Mouse (Mus musculus): Measurements from ENCODE around the gene Gm20721.

The Gm20721 gene

GRCm38 (mm10) chr2:174307903-174308302, 38.6 kb downstream of the Gm20721 start:
- no peak overlapping the region for H3K4me3 ChIP-seq (replicated peaks; ENCODE audit: low read length)
- H3K27me3 ChIP-seq (ENCODE audit: insufficient read depth, low read length) = no peaks in the 10 kb centered on the region
- no peak for TF ChIP-seq POU5F1 (IDR thresholded peaks at IDR 0.05; ENCODE audit: borderline replicate concordance, low read length)
- TF ChIP-seq CTCF (conservative IDR thresholded peaks at IDR 0.05; ENCODE audit: low read length) = no peak
- TF ChIP-seq NANOG (IDR thresholded peaks at IDR 0.05; ENCODE audit: borderline replicate concordance, low read length) = no peak
- peaks cover 6% of the 10 kb centered on the region for H3K9me3 ChIP-seq (ENCODE audit: low read length)
- peaks cover 11% of the 10 kb centered on the region; the same call in 1 of the 2 replicates for H3K36me3 ChIP-seq (ENCODE audit: insufficient read depth, low read length)
- H3K4me1 ChIP-seq (replicated peaks; ENCODE audit: low read depth, low read length) = peaks cover 24% of the 10 kb centered on the region

GRCm38 (mm10) chr2:174305646-174306045, 40.9 kb downstream of the Gm20721 start:
- H3K36me3 ChIP-seq (ENCODE audit: insufficient read depth, low read length) = peaks cover 11% of the 10 kb centered on the region; the same call in 1 of the 2 replicates
- peaks cover 22% of the 10 kb centered on the region for H3K9me3 ChIP-seq (ENCODE audit: low read length)
- H3K4me1 ChIP-seq (replicated peaks; ENCODE audit: low read depth, low read length) = peaks cover 11% of the 10 kb centered on the region
- peaks cover 3% of the 10 kb centered on the region for H3K27me3 ChIP-seq (ENCODE audit: insufficient read depth, low read length)
- TF ChIP-seq CTCF (conservative IDR thresholded peaks at IDR 0.05; ENCODE audit: low read length) (no peak), NANOG (IDR thresholded peaks at IDR 0.05; ENCODE audit: borderline replicate concordance, low read length) (no peak)
- no peak overlapping the region for H3K4me3 ChIP-seq (replicated peaks; ENCODE audit: low read length)

GRCm38 (mm10) chr2:174302526-174302925, 44.0 kb downstream of the Gm20721 start:
- Histone ChIP-seq H3K36me3 (ENCODE audit: insufficient read depth, low read length) (peaks cover 6% of the 10 kb centered on the region; the same call in 1 of the 2 replicates), H3K9me3 (ENCODE audit: low read length) (peaks cover 47% of the 10 kb centered on the region), H3K4me1 (replicated peaks; ENCODE audit: low read depth, low read length) (peaks cover 13% of the 10 kb centered on the region), H3K4me3 (replicated peaks; ENCODE audit: low read length) (no peak overlapping the region), H3K27me3 (ENCODE audit: insufficient read depth, low read length) (peaks cover 34% of the 10 kb centered on the region)
- TF ChIP-seq CTCF (conservative IDR thresholded peaks at IDR 0.05; ENCODE audit: low read length) = no peak
- TF ChIP-seq NANOG (IDR thresholded peaks at IDR 0.05; ENCODE audit: borderline replicate concordance, low read length) = no peak
- no peak for TF ChIP-seq POU5F1 (IDR thresholded peaks at IDR 0.05; ENCODE audit: borderline replicate concordance, low read length)

- Histone ChIP-seq H3K4me3 (replicated peaks; ENCODE audit: low read length) (peak overlapping the region; percentile 68), H3K36me3 (ENCODE audit: insufficient read depth, low read length) (no peaks in the 10 kb centered on the region), H3K9me3 (ENCODE audit: low read length) (peaks cover 65% of the 10 kb centered on the region), H3K27me3 (ENCODE audit: insufficient read depth, low read length) (peaks cover 41% of the 10 kb centered on the region), H3K4me1 (replicated peaks; ENCODE audit: low read depth, low read length) (peaks cover 21% of the 10 kb centered on the region)
- TF ChIP-seq POU5F1 (IDR thresholded peaks at IDR 0.05; ENCODE audit: borderline replicate concordance, low read length) (no peak), NANOG (IDR thresholded peaks at IDR 0.05; ENCODE audit: borderline replicate concordance, low read length) (no peak), CTCF (conservative IDR thresholded peaks at IDR 0.05; ENCODE audit: low read length) (no peak)
These were observed 45.8 kb downstream of the Gm20721 start for GRCm38 (mm10) chr2:174300666-174301065.

- TF ChIP-seq NANOG (IDR thresholded peaks at IDR 0.05; ENCODE audit: borderline replicate concordance, low read length) (no peak), POU5F1 (IDR thresholded peaks at IDR 0.05; ENCODE audit: borderline replicate concordance, low read length) (no peak), CTCF (conservative IDR thresholded peaks at IDR 0.05; ENCODE audit: low read length) (no peak)
- peaks cover 21% of the 10 kb centered on the region for H3K4me1 ChIP-seq (replicated peaks; ENCODE audit: low read depth, low read length)
- peak overlapping the region; percentile 68 for H3K4me3 ChIP-seq (replicated peaks; ENCODE audit: low read length)
- peaks cover 70% of the 10 kb centered on the region for H3K9me3 ChIP-seq (ENCODE audit: low read length)
- no peaks in the 10 kb centered on the region for H3K36me3 ChIP-seq (ENCODE audit: insufficient read depth, low read length)
- H3K27me3 ChIP-seq (ENCODE audit: insufficient read depth, low read length) = peaks cover 41% of the 10 kb centered on the region
These were observed 46.3 kb downstream of the Gm20721 start for GRCm38 (mm10) chr2:174300186-174300585.

- H3K27me3 ChIP-seq (ENCODE audit: insufficient read depth, low read length) = peaks cover 41% of the 10 kb centered on the region
- H3K4me3 ChIP-seq (replicated peaks; ENCODE audit: low read length) = peak overlapping the region; percentile 68
- H3K4me1 ChIP-seq (replicated peaks; ENCODE audit: low read depth, low read length) = peaks cover 21% of the 10 kb centered on the region
- peaks cover 74% of the 10 kb centered on the region for H3K9me3 ChIP-seq (ENCODE audit: low read length)
- no peaks in the 10 kb centered on the region for H3K36me3 ChIP-seq (ENCODE audit: insufficient read depth, low read length)
- no peak for TF ChIP-seq CTCF (conservative IDR thresholded peaks at IDR 0.05; ENCODE audit: low read length)
These were observed 46.7 kb downstream of the Gm20721 start for GRCm38 (mm10) chr2:174299771-174300160.

- Histone ChIP-seq H3K4me1 (replicated peaks; ENCODE audit: low read depth, low read length) (peaks cover 21% of the 10 kb centered on the region), H3K4me3 (replicated peaks; ENCODE audit: low read length) (peak overlapping the region; percentile 68), H3K27me3 (ENCODE audit: insufficient read depth, low read length) (peaks cover 41% of the 10 kb centered on the region), H3K9me3 (ENCODE audit: low read length) (peaks cover 80% of the 10 kb centered on the region), H3K36me3 (ENCODE audit: insufficient read depth, low read length) (peaks cover 5% of the 10 kb centered on the region; the same call in 1 of the 2 replicates)
- TF ChIP-seq NANOG (IDR thresholded peaks at IDR 0.05; ENCODE audit: borderline replicate concordance, low read length) = no peak
- TF ChIP-seq CTCF (conservative IDR thresholded peaks at IDR 0.05; ENCODE audit: low read length) = no peak
- TF ChIP-seq POU5F1 (IDR thresholded peaks at IDR 0.05; ENCODE audit: borderline replicate concordance, low read length) = no peak
These were observed 47.3 kb downstream of the Gm20721 start for GRCm38 (mm10) chr2:174299091-174299770.

GRCm38 (mm10) chr2:174298471-174298870, 48.0 kb downstream of the Gm20721 start:
- H3K36me3 ChIP-seq (ENCODE audit: insufficient read depth, low read length) = peaks cover 9% of the 10 kb centered on the region
- H3K4me3 ChIP-seq (replicated peaks; ENCODE audit: low read length) = peak overlapping the region; percentile 68
- peaks cover 41% of the 10 kb centered on the region for H3K27me3 ChIP-seq (ENCODE audit: insufficient read depth, low read length)
- H3K4me1 ChIP-seq (replicated peaks; ENCODE audit: low read depth, low read length) = peaks cover 23% of the 10 kb centered on the region
- TF ChIP-seq CTCF (conservative IDR thresholded peaks at IDR 0.05; ENCODE audit: low read length) = no peak
- no peak for TF ChIP-seq POU5F1 (IDR thresholded peaks at IDR 0.05; ENCODE audit: borderline replicate concordance, low read length)
- no peak for TF ChIP-seq NANOG (IDR thresholded peaks at IDR 0.05; ENCODE audit: borderline replicate concordance, low read length)
- peaks cover 79% of the 10 kb centered on the region for H3K9me3 ChIP-seq (ENCODE audit: low read length)

GRCm38 (mm10) chr2:174297851-174298250, 48.7 kb downstream of the Gm20721 start:
- Histone ChIP-seq H3K36me3 (ENCODE audit: insufficient read depth, low read length) (peaks cover 16% of the 10 kb centered on the region), H3K27me3 (ENCODE audit: insufficient read depth, low read length) (peaks cover 41% of the 10 kb centered on the region), H3K4me3 (replicated peaks; ENCODE audit: low read length) (peak overlapping the region; percentile 68), H3K4me1 (replicated peaks; ENCODE audit: low read depth, low read length) (peaks cover 29% of the 10 kb centered on the region), H3K9me3 (ENCODE audit: low read length) (peaks cover 86% of the 10 kb centered on the region)
- TF ChIP-seq CTCF (conservative IDR thresholded peaks at IDR 0.05; ENCODE audit: low read length) (no peak), POU5F1 (IDR thresholded peaks at IDR 0.05; ENCODE audit: borderline replicate concordance, low read length) (no peak), NANOG (IDR thresholded peaks at IDR 0.05; ENCODE audit: borderline replicate concordance, low read length) (no peak)

All from E14TG2a.4 (cell line).